Mouse (Mus musculus): ENCODE measurements around the gene Sohlh1. TPM values are rescaled to one million over a fixed set of nuclear protein-coding genes. Genes with fewer than 3 reads are reported as not detected.
A peak's percentile ranks its signal among the peaks of the same experiment; 100 is the strongest.

Gene Sohlh1
- polyA plus RNA-seq, 1 experiment from 2014 or later, result not detected

- no peaks in the 10 kb centered on the region for H3K9me3 ChIP-seq (ENCODE audit: control insufficient read depth, low read length)
- H3K4me3 ChIP-seq (ENCODE audit: control insufficient read depth in 1 of 2, insufficient read depth in 1 of 2, low read depth in 1 of 2, low read length in 2 of 2), result peak overlapping the region in 1 of 2 experiments; percentile 18; a peak in 2 of 4 replicates
- no peak for ATAC-seq (ENCODE audit: insufficient number of reproducible peaks, insufficient read depth, low FRiP score, low read depth)
- H3K27me3 ChIP-seq (ENCODE audit: control insufficient read depth, insufficient read depth, low read length), result peaks cover 59% of the 10 kb centered on the region
- no peak overlapping the region for H3K9ac ChIP-seq (ENCODE audit: low read length)
- no peaks in the 10 kb centered on the region; a peak in 1 of 4 replicates for H3K4me1 ChIP-seq (ENCODE audit: control insufficient read depth in 2 of 2, insufficient read depth in 2 of 2, low read length in 2 of 2)
- no peak overlapping the region for H3K27ac ChIP-seq (replicated peaks in 1 of 2; ENCODE audit: control insufficient read depth in 1 of 2, insufficient read depth in 1 of 2, low read depth in 2 of 2, low read length in 2 of 2)
- WGBS, result 5% methylated on average over 49 of the region's 49 CpGs
- no peaks in the 10 kb centered on the region for H3K36me3 ChIP-seq (ENCODE audit: control insufficient read depth, insufficient read depth, low read length)
- H3K4me2 ChIP-seq (ENCODE audit: low read length), result peak overlapping the region; percentile 51
Measured at GRCm38 (mm10) chr2:25877736-25878268, 30.8 kb upstream of the Sohlh1 start.

- peaks cover 62% of the 10 kb centered on the region for H3K27me3 ChIP-seq (ENCODE audit: control insufficient read depth, insufficient read depth, low read length)
- no peaks in the 10 kb centered on the region for H3K36me3 ChIP-seq (ENCODE audit: control insufficient read depth, insufficient read depth, low read length)
- H3K4me2 ChIP-seq (ENCODE audit: low read length), result peak overlapping the region; percentile 51
- no peaks in the 10 kb centered on the region; a peak in 1 of 4 replicates for H3K4me1 ChIP-seq (ENCODE audit: control insufficient read depth in 2 of 2, insufficient read depth in 2 of 2, low read length in 2 of 2)
- 22% methylated on average over 7 of the region's 7 CpGs for WGBS
- H3K4me3 ChIP-seq (ENCODE audit: control insufficient read depth in 1 of 2, insufficient read depth in 1 of 2, low read depth in 1 of 2, low read length in 2 of 2), result peak overlapping the region in 1 of 2 experiments; percentile 18; a peak in 1 of 4 replicates
- H3K9me3 ChIP-seq (ENCODE audit: control insufficient read depth, low read length), result no peaks in the 10 kb centered on the region
- ATAC-seq (ENCODE audit: insufficient number of reproducible peaks, insufficient read depth, low FRiP score, low read depth), result no peak
- no peak overlapping the region for H3K9ac ChIP-seq (ENCODE audit: low read length)
- no peak overlapping the region for H3K27ac ChIP-seq (replicated peaks in 1 of 2; ENCODE audit: control insufficient read depth in 1 of 2, insufficient read depth in 1 of 2, low read depth in 2 of 2, low read length in 2 of 2)
Measured at GRCm38 (mm10) chr2:25877250-25877735, 30.2 kb upstream of the Sohlh1 start.

GRCm38 (mm10) chr2:25866656-25867055, 19.6 kb upstream of the Sohlh1 start:
- ATAC-seq (ENCODE audit: insufficient number of reproducible peaks, insufficient read depth, low FRiP score, low read depth), result no peak
- H3K27me3 ChIP-seq (ENCODE audit: control insufficient read depth, insufficient read depth, low read length), result peaks cover 55% of the 10 kb centered on the region
- 45% methylated on average over 5 of the region's 5 CpGs for WGBS

GRCm38 (mm10) chr2:25865412-25865811, 18.4 kb upstream of the Sohlh1 start:
- H3K27me3 ChIP-seq (ENCODE audit: control insufficient read depth, insufficient read depth, low read length), result peaks cover 55% of the 10 kb centered on the region
- no peak for ATAC-seq (ENCODE audit: insufficient number of reproducible peaks, insufficient read depth, low FRiP score, low read depth)
- H3K9me3 ChIP-seq (ENCODE audit: control insufficient read depth, low read length), result no peaks in the 10 kb centered on the region
- no peak overlapping the region for H3K9ac ChIP-seq (ENCODE audit: low read length)
- H3K36me3 ChIP-seq (ENCODE audit: control insufficient read depth, insufficient read depth, low read length), result no peaks in the 10 kb centered on the region
- no peak overlapping the region for H3K27ac ChIP-seq (replicated peaks in 1 of 2; ENCODE audit: control insufficient read depth in 1 of 2, insufficient read depth in 1 of 2, low read depth in 2 of 2, low read length in 2 of 2)
- H3K4me2 ChIP-seq (ENCODE audit: low read length), result no peak overlapping the region
- peaks cover 3 to 9% of the 10 kb centered on the region in 2 experiments; a peak in 3 of 4 replicates for H3K4me1 ChIP-seq (ENCODE audit: control insufficient read depth in 2 of 2, insufficient read depth in 2 of 2, low read length in 2 of 2)
- 11% methylated on average over 4 of the region's 4 CpGs for WGBS
- H3K4me3 ChIP-seq (ENCODE audit: control insufficient read depth in 1 of 2, insufficient read depth in 1 of 2, low read depth in 1 of 2, low read length in 2 of 2), result no peak overlapping the region

More at GRCm38 (mm10) chr2:25866656-25867055, 19.6 kb upstream of the Sohlh1 start:
- H3K9me3 ChIP-seq (ENCODE audit: control insufficient read depth, low read length), result no peaks in the 10 kb centered on the region
- H3K4me2 ChIP-seq (ENCODE audit: low read length), result no peak overlapping the region
- H3K27ac ChIP-seq (replicated peaks in 1 of 2; ENCODE audit: control insufficient read depth in 1 of 2, insufficient read depth in 1 of 2, low read depth in 2 of 2, low read length in 2 of 2), result no peak overlapping the region
- H3K9ac ChIP-seq (ENCODE audit: low read length), result no peak overlapping the region
- no peak overlapping the region for H3K4me3 ChIP-seq (ENCODE audit: control insufficient read depth in 1 of 2, insufficient read depth in 1 of 2, low read depth in 1 of 2, low read length in 2 of 2)
- no peaks in the 10 kb centered on the region for H3K36me3 ChIP-seq (ENCODE audit: control insufficient read depth, insufficient read depth, low read length)
- H3K4me1 ChIP-seq (ENCODE audit: control insufficient read depth in 2 of 2, insufficient read depth in 2 of 2, low read length in 2 of 2), result peaks cover 3 to 9% of the 10 kb centered on the region in 2 experiments; a peak in 3 of 4 replicates

GRCm38 (mm10) chr2:25864230-25864629, 17.2 kb upstream of the Sohlh1 start:
- Histone ChIP-seq H3K4me2 (ENCODE audit: low read length) (peak overlapping the region; percentile 89), H3K4me1 (ENCODE audit: control insufficient read depth in 2 of 2, insufficient read depth in 2 of 2, low read length in 2 of 2) (peaks cover 3 to 9% of the 10 kb centered on the region in 2 experiments; a peak in 3 of 4 replicates), H3K9ac (ENCODE audit: low read length) (no peak overlapping the region), H3K27me3 (ENCODE audit: control insufficient read depth, insufficient read depth, low read length) (peaks cover 55% of the 10 kb centered on the region), H3K4me3 (ENCODE audit: control insufficient read depth in 1 of 2, insufficient read depth in 1 of 2, low read depth in 1 of 2, low read length in 2 of 2) (peak overlapping the region in 1 of 2 experiments; percentile 44; a peak in 1 of 4 replicates), H3K36me3 (ENCODE audit: control insufficient read depth, insufficient read depth, low read length) (no peaks in the 10 kb centered on the region), H3K27ac (replicated peaks in 1 of 2; ENCODE audit: control insufficient read depth in 1 of 2, insufficient read depth in 1 of 2, low read depth in 2 of 2, low read length in 2 of 2) (no peak overlapping the region), H3K9me3 (ENCODE audit: control insufficient read depth, low read length) (no peaks in the 10 kb centered on the region)
- no peak for ATAC-seq (ENCODE audit: insufficient number of reproducible peaks, insufficient read depth, low FRiP score, low read depth)
- 7% methylated on average over 18 of the region's 18 CpGs for WGBS

GRCm38 (mm10) chr2:25863337-25864131, 16.5 kb upstream of the Sohlh1 start, which contains the start of gene Kcnt1:
TSS of gene Kcnt1 (plus strand) at chr2:25863734.
- H3K27me3 ChIP-seq (ENCODE audit: control insufficient read depth, insufficient read depth, low read length), result peaks cover 50% of the 10 kb centered on the region
- peak within 1 kb of the TSS; percentile 89 for H3K4me2 ChIP-seq (ENCODE audit: low read length)
- WGBS, result 1% methylated on average over 46 of the region's 53 CpGs
- no peaks in the 10 kb centered on the region for H3K9me3 ChIP-seq (ENCODE audit: control insufficient read depth, low read length)
- peak within 1 kb of the TSS; percentile 31 to 44 for H3K4me3 ChIP-seq (ENCODE audit: control insufficient read depth in 1 of 2, insufficient read depth in 1 of 2, low read depth in 1 of 2, low read length in 2 of 2)
- no peak for ATAC-seq (ENCODE audit: insufficient number of reproducible peaks, insufficient read depth, low FRiP score, low read depth)
- no peak within 1 kb of the TSS for H3K9ac ChIP-seq (ENCODE audit: low read length)
- H3K4me1 ChIP-seq (ENCODE audit: control insufficient read depth in 2 of 2, insufficient read depth in 2 of 2, low read length in 2 of 2), result peaks cover 3 to 9% of the 10 kb centered on the region in 2 experiments; a peak in 3 of 4 replicates
- H3K27ac ChIP-seq (replicated peaks in 1 of 2; ENCODE audit: control insufficient read depth in 1 of 2, insufficient read depth in 1 of 2, low read depth in 2 of 2, low read length in 2 of 2), result no peak within 1 kb of the TSS
- H3K36me3 ChIP-seq (ENCODE audit: control insufficient read depth, insufficient read depth, low read length), result no peaks in the 10 kb centered on the region

GRCm38 (mm10) chr2:25862696-25863270, 15.7 kb upstream of the Sohlh1 start:
- Histone ChIP-seq H3K36me3 (ENCODE audit: control insufficient read depth, insufficient read depth, low read length) (no peaks in the 10 kb centered on the region), H3K27me3 (ENCODE audit: control insufficient read depth, insufficient read depth, low read length) (peaks cover 50% of the 10 kb centered on the region), H3K4me2 (ENCODE audit: low read length) (no peak overlapping the region), H3K27ac (replicated peaks in 1 of 2; ENCODE audit: control insufficient read depth in 1 of 2, insufficient read depth in 1 of 2, low read depth in 2 of 2, low read length in 2 of 2) (no peak overlapping the region), H3K4me3 (ENCODE audit: control insufficient read depth in 1 of 2, insufficient read depth in 1 of 2, low read depth in 1 of 2, low read length in 2 of 2) (no peak overlapping the region), H3K9ac (ENCODE audit: low read length) (no peak overlapping the region), H3K4me1 (ENCODE audit: control insufficient read depth in 2 of 2, insufficient read depth in 2 of 2, low read length in 2 of 2) (peaks cover 3 to 9% of the 10 kb centered on the region in 2 experiments; a peak in 3 of 4 replicates), H3K9me3 (ENCODE audit: control insufficient read depth, low read length) (no peaks in the 10 kb centered on the region)
- ATAC-seq (ENCODE audit: insufficient number of reproducible peaks, insufficient read depth, low FRiP score, low read depth), result no peak
- 53% methylated on average over 5 of the region's 5 CpGs for WGBS
